Mouse (Mus musculus) gastrocnemius, adult 18-20 months (tissue): ENCODE data around the gene Ccdc27. TPM values are rescaled to one million over a fixed set of nuclear protein-coding genes. Genes with fewer than 3 reads are reported as not detected.

ENCODE experiments used
- DNase-seq: peaks from one replicate; pipeline ENCODE4 v3.0.0; 2021; ENCODE audit warnings: low spot score
- total RNA-seq, 2 experiments: library from RNA; stranded (reverse); gene quantifications; 2 replicates each; pipeline ENCODE4 v1.2.3; 2021

Gene Ccdc27
- total RNA-seq, 2 experiments from 2014 or later: not detected

DNA sequence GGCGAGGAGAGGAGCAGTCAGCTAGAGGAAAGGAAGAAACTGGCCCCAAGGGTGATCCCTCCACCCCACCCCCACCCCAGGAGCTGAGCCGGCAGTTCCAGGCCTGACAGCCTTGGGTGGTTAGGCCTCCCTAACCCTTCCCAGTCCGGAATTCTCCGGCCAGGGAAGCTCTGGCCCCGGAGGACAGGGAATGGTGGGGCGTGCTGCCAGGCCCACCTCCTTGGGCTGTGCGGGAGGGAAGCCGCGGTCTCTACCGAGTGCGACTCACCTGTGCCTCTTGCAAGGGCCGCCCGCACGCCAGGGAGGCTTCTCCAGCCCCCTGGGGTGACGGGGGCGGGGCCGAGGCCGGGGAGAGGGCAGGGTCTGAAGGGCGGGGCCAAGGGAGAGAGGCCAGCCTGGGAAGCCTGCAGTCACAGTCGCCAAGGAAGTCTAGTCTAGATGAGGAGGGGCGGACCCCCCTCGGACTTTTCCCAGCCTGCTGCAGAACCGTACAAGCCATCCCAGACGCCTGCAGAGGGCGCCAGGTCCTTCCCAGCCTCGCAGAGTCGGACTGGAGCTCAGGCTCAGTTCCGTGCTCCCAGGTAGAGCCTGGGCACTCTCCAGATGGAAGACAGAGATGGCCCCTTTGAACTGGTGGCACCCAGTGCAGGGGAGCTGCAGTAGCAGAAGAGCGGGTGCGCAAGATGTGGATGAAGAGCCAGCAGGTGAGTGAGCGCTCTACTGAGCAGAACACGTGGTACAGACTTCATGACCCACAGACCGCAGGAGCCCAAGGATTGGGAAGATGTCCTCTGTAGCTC is 16.6 kb downstream of the Ccdc27 start, which contains the start of gene Smim1:
Smim1 (minus strand) TSS at position 590 of the 800 bp plus-strand sequence.
- peak; percentile 61 for DNase-seq

DNA sequence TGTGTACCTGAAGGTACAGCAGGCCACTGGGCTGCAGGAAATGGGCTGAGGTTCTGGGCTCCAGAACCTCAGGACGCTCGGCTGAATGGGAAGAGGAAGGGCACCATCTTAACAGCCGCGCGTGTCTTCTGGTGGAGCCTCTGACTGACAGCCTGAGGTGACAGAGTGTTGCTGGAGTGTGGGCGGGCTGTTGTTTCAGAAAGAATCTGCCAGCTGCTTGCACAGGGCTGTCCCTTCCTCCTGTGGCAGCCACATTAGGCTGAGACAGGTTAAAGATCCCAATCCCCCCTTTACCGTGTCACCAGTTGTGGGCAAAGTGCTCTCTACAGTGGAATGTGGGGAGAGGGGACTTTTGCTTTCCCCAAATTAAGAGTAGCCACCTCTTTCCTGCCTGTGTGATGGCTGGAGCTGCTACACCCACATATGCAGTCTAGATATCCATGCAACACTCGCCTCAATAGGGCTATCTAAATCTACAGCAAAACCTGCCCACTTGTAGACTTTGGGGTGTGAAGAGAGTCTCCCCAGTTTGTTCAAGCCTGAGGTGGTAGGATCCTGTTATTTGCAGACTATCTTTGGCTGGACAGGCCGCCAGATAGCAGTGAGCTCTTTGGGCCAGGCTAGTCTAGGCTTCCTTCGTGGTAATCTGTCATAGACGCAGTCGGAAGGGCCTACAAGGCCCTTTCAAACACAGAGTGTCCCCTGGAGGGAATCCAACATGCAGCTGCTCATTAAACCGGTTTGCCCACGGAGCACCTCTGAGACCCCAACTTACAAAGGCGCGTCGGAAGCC is 17.6 kb downstream of the Ccdc27 start:
- DNase-seq: no peak

- DNase-seq: no peak
Measured at GRCm38 (mm10) chr4:154023754-154024601, 18.5 kb downstream of the Ccdc27 start.

- no peak for DNase-seq
Measured at GRCm38 (mm10) chr4:154022844-154023243, 19.6 kb downstream of the Ccdc27 start.

- peak; percentile 65 for DNase-seq
Measured at GRCm38 (mm10) chr4:154022407-154022806, 20.1 kb downstream of the Ccdc27 start.

- DNase-seq: no peak
Measured at GRCm38 (mm10) chr4:154021432-154021831, 21.0 kb downstream of the Ccdc27 start.

GRCm38 (mm10) chr4:154019571-154019970 is 22.9 kb downstream of the Ccdc27 start:
- peak; percentile 39 for DNase-seq

- DNase-seq: peak; percentile 47
Measured at GRCm38 (mm10) chr4:154015476-154015875, 27.0 kb downstream of the Ccdc27 start.

DNA sequence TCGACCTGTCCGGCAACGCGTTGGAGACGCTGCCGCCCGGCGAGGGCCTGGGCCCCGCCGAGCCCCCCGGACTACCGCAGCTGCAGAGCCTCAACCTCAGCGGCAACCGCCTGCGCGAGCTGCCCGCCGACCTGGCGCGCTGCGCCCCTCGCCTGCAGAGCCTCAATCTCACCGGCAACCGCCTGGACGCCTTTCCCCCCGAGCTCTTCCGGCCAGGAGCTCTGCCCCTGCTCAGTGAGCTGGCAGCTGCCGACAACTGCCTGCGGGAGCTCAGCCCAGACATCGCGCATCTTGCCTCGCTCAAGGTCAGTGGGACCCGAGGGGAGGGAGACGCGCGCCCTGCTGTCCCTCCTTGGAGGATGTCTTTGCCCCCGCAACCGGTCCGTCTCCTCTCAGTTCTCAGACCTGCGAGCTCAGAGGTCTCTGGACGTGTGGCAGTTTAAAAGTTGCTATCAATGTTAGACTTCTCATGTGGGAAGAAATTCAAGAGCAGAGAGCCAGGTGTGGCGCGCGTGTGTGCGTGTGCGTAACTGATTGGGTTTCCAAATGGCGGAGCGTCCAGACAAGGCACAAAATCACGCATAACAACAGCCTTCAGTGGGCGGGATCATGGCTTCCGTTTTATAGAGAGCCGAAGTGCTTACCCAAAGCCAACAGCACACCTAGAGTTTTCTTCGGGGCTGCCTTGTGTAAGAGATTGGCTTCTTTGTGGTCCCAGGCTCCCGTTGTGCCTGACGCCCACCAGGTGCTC is 30.2 kb downstream of the Ccdc27 start:
- no peak for DNase-seq

GRCm38 (mm10) chr4:154011646-154012089 is 30.8 kb downstream of the Ccdc27 start, which contains the start of gene Lrrc47:
Lrrc47 (plus strand) TSS chr4:154011731.
- peak; percentile 85 for DNase-seq

DNA sequence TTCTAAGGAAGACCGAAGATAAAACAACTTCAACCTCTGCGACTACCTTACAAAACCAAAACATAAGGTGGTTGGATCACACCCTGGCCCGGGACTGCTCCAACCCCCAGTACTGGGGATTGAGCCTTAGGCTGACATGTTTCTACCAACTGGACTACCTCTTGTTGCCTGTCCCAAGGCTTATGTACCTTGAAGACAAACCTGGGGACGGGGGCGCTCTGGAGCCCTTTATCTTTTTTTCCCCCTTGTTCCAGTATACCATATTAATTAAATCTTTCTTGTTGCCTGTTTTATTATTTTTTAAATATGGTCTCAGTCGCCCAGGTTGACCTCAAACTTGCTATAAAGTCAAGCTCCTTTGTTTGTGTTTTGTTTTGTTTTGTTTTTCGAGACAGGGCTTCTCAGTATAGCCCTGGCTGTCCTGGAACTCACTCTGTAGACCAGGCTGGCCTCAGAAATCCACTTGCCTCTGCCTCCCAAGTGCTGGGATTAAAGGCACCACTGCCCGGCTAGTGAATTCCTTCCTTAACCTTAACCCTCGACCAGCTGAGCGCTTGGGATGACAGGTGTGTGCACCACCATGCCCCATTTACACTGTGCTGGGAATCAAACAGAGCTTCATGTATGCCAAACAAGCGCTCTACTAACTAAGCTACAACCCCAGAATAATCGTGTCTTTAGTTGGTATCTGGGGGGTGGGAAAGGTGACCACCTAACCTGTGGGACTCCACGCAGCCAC is 31.4 kb downstream of the Ccdc27 start:
- no peak for DNase-seq

DNA sequence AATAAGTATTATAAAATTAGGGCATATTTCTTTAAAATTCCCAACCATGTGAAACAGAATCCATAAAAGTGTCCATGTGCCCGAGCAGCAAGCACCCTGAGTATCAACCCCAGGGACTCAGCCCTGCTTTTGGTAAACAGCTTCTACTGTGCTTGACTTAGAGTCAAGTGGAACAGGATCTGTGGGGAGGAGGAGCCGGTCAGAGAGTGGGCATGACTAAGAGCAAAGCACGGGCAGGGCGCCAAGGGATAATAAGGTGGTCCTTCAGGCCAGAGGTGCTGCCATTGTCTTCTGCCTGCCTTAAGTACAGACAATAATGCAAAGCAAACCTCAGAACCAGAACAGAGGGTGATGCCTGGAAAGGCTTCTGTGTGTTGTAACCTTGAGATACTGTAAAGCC is 34.7 kb downstream of the Ccdc27 start:
- no peak for DNase-seq

- DNase-seq: no peak
Measured at GRCm38 (mm10) chr4:154006264-154006663, 36.2 kb downstream of the Ccdc27 start.

GRCm38 (mm10) chr4:154005488-154005887 is 37.0 kb downstream of the Ccdc27 start:
- no peak for DNase-seq

DNA sequence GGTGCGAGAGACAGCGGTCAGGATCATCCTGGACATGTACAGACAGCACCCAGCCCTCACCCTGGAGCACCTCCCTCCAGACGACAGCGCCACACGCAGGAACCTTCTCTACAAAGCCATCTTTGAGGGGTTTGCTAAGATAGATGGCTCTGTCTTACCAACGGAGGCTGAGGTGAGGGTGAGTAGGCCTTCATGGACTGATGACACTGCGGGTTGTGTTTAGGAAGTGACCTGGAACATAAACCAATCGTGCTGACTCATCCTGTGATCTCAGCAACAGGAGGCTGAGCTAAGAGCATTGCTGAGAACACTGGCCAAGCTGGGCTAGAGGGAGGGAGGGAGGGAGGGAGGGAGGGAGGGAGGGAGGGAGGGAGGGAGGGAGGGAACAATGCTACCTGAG is 49.0 kb downstream of the Ccdc27 start:
- DNase-seq: no peak

DNA sequence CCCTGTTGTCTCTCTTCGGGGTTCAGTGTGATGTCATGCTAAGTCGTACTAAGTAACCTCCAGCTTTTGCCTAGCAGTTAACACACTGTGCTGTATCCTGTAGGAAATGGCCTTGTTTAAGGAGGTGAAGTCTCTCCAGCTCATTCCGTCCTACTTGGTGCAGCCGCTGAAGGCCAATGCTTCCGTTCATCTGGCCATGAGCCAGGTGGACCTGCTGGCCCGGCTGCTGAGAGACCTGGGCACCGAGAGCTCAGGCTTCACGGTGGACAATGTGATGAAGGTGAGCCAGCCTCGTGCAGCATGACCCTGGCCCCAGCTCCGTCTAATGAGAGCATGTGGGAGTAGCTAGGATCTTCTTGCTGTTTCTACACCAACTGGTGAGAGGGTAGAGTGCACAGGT is 49.8 kb downstream of the Ccdc27 start:
- no peak for DNase-seq

GRCm38 (mm10) chr4:153980470-153980869 is 62.0 kb downstream of the Ccdc27 start:
- no peak for DNase-seq

- no peak for DNase-seq
Measured at GRCm38 (mm10) chr4:153979243-153979642, 63.2 kb downstream of the Ccdc27 start.
